Mouse (Mus musculus): ENCODE results near the gene Clec2g.
A peak's percentile ranks its signal among the peaks of the same experiment; 100 is the strongest.
"Not testable (repeated sequence)": the region's sequence is repeated elsewhere in the genome, so short reads cannot be mapped to it uniquely, and the experiment has no call there.

Clec2g gene

DNA sequence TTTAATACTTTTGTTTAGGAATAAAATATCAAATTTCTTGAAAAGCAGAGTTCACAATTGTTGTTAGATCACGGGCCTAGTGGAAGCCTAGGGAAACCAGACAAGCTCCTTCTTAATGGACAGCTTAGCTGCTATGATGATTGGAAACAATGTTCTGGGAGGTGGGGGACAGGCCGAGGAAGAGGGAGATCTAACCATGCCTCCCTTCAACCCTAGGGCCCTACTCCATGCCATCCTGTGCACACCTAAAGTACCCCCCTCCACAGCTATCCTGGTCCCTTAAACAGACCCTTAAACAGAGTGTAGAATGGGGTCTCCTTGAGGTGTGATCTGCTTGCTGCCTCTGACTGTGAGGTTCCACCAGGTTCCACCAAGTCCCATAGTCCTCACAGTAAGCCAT is 38.0 kb downstream of the Clec2g start:
- DNase-seq: no peak

GRCm38 (mm10) chr6:128972687-128973438 is 38.7 kb downstream of the Clec2g start:
- no peak for DNase-seq

DNA sequence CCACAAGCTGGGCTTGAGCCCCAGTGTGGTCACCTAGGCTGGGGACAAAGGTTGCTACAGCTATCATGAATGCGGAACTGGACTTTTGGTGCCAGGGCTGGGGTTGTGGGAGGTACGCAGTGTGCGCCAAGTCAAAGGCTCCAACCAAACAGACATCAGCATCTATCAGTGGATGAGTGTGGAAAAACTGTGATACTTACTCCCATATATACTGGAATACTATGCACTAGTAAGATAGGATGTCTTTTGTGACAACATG is 39.2 kb downstream of the Clec2g start:
- DNase-seq: no peak

DNA sequence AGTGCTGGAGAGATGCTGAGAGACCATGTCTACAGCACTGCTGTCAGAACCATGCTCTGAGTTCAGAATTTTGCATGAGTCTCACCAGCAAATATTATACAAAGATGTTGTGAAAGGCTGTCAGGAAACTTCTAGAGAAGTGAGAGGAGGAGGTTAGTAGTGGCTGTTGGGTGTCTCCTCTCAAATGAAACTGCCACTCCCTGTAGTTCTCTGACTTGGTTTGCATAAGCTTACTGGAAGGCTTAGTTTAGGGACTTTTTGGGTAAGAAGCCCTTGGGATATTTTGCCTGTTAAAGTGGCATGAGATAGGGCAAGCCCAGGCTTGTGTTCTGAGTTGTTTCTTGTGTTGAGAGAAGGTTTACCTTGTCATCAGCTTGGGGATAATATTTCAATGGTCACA is 40.7 kb downstream of the Clec2g start:
- not testable (repeated sequence) for DNase-seq

DNA sequence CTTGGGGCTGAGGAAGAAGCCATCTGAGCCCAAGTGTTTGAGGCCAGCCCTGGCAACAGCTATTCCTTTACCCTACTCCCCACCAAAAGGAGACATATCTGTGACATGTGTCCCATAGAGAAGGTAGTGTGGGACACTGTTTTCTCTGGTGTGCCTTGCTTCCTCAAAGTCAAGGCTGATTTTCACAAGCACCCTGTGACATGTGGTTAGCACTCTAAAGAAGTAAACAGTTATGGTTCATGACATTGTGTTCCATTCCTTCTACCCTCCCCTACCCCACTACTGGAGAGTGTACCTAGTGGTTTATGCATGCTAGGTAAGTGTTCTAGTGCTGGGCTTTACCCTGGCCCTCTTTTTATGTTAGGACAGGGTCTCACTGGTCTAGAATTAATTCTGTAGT is 42.0 kb downstream of the Clec2g start:
- no peak for DNase-seq

- DNase-seq: not testable (repeated sequence)
These were observed 47.9 kb downstream of the Clec2g start for GRCm38 (mm10) chr6:128981951-128982541.

DNA sequence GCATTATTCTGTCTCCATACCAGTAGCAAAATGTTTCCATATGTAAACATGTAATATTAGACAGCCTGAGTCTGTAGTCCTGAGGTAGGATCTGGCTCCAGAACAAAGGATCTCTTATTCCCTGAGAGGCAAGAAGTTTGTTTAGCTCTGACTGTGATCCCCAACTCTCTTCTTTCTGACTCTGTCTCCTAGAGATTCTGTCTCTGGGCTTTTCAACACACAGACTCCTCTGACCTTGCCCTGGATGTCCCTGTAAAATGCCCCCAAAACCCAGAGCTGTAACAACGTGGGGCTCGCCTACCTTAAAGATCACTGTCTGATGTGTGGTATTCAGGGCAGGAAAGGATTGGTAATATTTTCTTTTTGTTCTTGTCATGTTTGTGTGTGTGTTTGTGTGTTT is 58.2 kb downstream of the Clec2g start:
- no peak for DNase-seq

GRCm38 (mm10) chr6:128992753-128993152 is 58.6 kb downstream of the Clec2g start:
- no peak for DNase-seq

DNA sequence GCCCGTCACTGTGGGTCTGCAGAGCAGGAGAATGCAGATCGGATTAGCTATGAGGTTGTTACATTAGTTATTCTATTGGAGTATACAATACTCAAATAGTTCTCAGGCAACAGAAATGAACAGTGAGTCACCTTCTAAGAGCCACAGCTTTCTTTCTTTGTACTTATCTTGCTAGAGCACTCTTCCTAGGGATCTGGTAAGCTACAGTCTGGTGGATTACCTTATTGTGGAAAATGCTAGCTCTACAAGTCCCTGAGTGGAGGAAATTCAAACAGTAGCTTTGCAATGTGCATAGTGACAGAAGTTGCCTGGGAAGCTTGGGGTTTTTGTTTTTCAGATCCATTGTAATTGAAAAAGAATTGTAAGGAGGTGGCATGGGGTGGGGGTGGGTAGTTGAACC is 59.0 kb downstream of the Clec2g start:
- DNase-seq: no peak

DNA sequence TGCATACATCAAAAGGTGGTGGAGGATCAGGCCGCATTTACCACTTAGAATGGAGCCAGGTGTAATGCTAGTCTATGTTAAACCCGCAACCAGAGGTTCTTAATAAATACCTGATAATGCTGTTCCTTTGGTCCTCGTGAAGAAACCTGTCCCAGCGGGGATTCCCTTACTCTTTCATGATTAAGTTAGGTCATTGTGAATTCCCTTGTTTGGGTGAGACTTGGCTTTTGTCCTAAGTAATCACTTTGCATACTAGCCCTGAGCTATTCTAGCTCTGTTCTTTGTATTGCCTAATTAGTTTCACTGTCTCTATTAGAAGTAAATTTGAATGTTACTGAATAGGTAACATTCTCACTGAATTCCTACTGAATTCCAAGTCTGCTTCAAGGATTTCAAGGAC is 60.2 kb downstream of the Clec2g start:
- no peak for DNase-seq

DNA sequence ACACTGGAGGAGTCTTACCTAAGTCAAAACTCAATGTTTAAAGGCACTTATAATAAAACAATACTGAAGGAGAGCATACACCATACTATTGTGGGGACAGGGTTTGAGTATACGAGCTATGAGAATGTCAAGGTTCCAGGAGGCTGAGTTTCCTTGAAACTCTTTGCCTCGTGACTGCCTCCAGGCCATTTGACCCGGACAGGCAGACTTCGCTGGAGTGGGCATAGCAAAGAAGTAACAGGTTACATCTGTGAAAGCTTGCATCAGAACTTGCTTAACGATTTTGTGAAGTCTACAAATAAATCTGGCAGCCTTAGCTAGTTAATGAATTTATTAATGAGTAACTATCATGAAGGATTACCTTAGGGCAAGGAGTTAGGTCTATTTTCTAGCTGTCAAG is 60.6 kb downstream of the Clec2g start:
- no peak for DNase-seq

DNA sequence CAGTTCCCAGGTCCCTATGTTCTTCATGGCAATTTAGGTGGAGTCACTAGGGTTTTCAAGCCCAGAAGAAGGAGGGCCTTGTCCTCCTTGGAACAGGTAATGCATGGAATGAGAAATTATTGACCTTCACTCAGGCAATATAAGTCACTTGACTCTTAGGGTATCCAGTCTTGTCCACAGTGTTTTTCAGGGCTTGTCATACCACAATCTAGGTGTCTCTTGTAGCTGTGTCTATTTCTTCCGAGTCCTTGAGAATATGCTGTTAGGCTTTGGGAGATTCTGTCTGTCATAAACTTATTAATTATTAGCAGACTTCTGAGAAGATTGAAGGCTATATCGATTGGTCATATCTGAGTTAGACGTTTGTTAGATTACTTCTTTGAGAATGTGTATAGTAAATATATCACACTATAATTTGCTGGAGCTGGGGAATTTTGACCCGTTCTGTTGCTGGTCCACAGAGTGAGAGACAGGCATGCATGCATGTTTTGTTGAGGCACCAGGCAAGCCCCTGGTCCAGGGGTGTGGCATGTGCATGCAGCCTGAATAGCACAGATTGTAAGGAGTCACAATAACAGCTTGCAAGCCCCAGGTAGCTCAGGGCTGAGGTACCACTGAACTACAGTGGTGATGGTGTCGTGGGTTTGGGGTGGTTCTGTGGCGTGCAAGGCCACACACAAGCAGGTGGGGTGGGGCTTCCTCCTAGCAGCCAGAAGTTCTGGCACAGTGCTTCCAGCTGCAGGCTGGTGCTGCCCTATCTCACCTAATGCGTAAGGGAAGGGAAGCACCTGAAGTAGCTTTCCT is 61.3 kb downstream of the Clec2g start:
- DNase-seq: no peak

DNA sequence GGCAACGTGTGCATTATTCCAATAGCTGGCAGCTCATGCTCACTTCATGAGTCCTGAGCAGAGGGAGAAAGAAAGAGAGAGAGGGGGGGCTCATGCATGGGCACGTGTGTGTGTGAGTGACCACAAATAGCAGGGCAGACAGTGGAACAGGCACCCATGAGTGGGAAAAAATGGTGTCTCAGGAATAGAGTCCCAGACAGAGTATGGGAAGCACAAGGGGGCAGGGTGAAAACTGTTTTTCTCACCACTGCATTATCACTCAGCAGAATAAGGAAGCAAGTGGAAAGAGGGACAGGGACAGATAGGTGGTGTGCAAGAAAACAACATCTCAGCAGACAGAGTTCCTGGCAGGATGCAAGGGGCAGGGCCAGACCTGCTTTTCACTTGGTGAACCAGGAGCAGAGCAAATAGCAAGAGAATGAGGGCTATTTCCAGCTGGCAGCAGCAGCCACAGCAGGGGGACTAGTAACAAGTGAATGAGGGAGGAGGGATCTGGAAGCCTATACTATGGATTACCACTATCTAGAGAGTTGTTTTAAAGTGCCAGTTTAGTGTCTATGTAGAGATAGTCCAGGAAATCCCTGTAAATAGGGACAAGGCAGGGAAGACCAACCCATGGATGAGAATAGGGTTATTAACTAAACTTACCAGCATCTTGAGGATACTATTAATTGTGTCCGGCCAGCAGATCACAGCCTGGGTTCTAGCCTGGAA is 62.0 kb downstream of the Clec2g start:
- DNase-seq: no peak

- peak in 1 of 2 experiments; percentile 31 for DNase-seq
These were observed 62.7 kb downstream of the Clec2g start for GRCm38 (mm10) chr6:128996768-128997442.

- no peak for DNase-seq
These were observed 67.2 kb downstream of the Clec2g start for GRCm38 (mm10) chr6:129001392-129001791.

GRCm38 (mm10) chr6:129008552-129008951 is 74.4 kb downstream of the Clec2g start:
- DNase-seq: no peak

- not testable (repeated sequence) for DNase-seq
These were observed 75.8 kb downstream of the Clec2g start for GRCm38 (mm10) chr6:129009846-129010504.

- DNase-seq: no peak
These were observed 76.3 kb downstream of the Clec2g start for GRCm38 (mm10) chr6:129010505-129010873.

- DNase-seq: not testable (repeated sequence)
These were observed 77.8 kb downstream of the Clec2g start for GRCm38 (mm10) chr6:129012012-129012411.

DNA sequence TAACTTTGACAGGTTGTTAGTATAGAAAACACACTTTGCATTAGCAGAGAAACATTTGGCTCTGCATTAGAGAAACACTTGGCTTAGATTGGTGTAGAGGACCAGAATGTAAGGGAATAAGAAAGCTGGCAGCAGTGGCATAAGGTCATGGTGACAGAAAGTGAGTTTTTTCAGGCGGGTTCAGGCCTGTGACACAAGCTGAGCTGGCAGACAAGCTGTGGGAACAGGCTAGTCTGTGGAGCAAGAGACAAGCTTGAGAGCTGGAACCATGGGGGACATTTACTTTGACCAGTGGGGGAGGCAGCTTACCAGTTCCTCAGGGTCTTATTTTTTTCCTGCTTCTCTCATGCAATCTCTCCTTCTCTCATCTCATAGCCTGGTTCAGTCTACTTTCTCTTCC is 78.8 kb downstream of the Clec2g start:
- DNase-seq: no peak

DNA sequence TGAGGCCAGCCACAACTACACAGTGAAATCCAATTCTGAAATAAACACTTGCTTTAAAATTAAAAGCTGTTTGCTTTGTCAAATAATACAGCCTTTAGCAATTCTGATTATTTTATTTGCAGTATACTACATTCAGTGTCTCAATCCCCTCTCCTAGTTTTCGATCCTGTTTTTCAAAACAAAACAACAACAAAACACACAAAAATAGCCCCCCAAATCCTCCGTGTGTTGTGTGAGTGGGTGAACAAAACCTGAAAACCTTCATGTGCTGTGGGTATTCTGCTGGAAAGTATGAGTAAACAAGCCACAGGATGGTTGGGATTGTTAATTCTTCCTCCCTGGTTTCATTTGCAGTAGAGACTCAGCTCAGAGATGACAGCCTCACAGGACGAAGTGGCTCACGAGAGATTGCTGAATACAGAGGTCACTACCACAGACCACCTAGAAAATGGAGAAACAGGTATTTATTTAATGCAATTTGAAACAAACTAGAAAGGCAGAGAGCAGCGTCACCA is 79.6 kb downstream of the Clec2g start:
- DNase-seq: no peak

- DNase-seq: no peak
These were observed 80.2 kb downstream of the Clec2g start for GRCm38 (mm10) chr6:129014399-129014798.
